Mouse (Mus musculus) midbrain, embryonic 13.5 days (tissue): ENCODE data around the gene Kdm1a. TPM values are rescaled to one million over a fixed set of nuclear protein-coding genes. Genes with fewer than 3 reads are reported as not detected.

Experiments used
- ATAC-seq: fragments of 200-750 bp; cut with Nextera tagmentation; 2 replicates; pipeline ENCODE4 v1.8.0; 2017; ENCODE audit warnings: mild to moderate bottlenecking, moderate TSS enrichment, moderate library complexity
- H3K27ac ChIP-seq: fragments of 300-500 bp; sonication (generic); 2 replicates; pipeline ENCODE4 v1.5.1; 2015; ENCODE audit warnings: inconsistent platforms, mild to moderate bottlenecking, moderate library complexity
- H3K27me3 ChIP-seq: fragments of 300-500 bp; sonication (generic); 2 replicates; pipeline ENCODE4 v1.6.1; 2015; ENCODE audit warnings: mild to moderate bottlenecking, inconsistent platforms
- H3K36me3 ChIP-seq: fragments of 300-500 bp; sonication (generic); 2 replicates; pipeline ENCODE4 v1.6.1; 2015; ENCODE audit warnings: mild to moderate bottlenecking, inconsistent platforms
- H3K4me1 ChIP-seq: fragments of 300-500 bp; sonication (generic); replicated peaks from 2 replicates; pipeline ENCODE4 v1.6.1; 2015; ENCODE audit warnings: inconsistent platforms
- H3K4me2 ChIP-seq: fragments of 300-500 bp; sonication (generic); replicated peaks from 2 replicates; pipeline ENCODE4 v1.6.1; 2015; ENCODE audit warnings: moderate library complexity, mild to moderate bottlenecking, inconsistent platforms
- H3K4me3 ChIP-seq: fragments of 300-500 bp; sonication (generic); replicated peaks from 2 replicates; pipeline ENCODE4 v1.5.1; 2015; ENCODE audit warnings: mild to moderate bottlenecking, inconsistent platforms
- H3K9ac ChIP-seq: fragments of 300-500 bp; sonication (generic); replicated peaks from 2 replicates; pipeline ENCODE4 v1.6.1; 2015; ENCODE audit warnings: mild to moderate bottlenecking, inconsistent platforms
- H3K9me3 ChIP-seq: fragments of 300-500 bp; sonication (generic); 2 replicates; pipeline ENCODE4 v1.6.1; 2016; ENCODE audit warnings: mild to moderate bottlenecking, inconsistent platforms
- WGBS: fragments of 180-500 bp; shearing (Covaris S2); methylation state at CpG from one replicate; pipeline ENCODE4 v1.1.7; 2015; 5-methylcytosine and 5-hydroxymethylcytosine counted together
- polyA plus RNA-seq: library from polyadenylated mRNA; unstranded; fragments of >200 nt; fragmentation: Nextera tagmentation; extraction: Ambion mirVana; gene quantifications from 2 replicates; pipeline ENCODE4 v1.2.1, GENCODE M21; 2015

Gene Kdm1a
- polyA plus RNA-seq, 1 experiment from 2014 or later, result 94.8 TPM

- peak overlapping the region; percentile 99 for H3K9ac ChIP-seq
- no peaks in the 10 kb centered on the region for H3K27me3 ChIP-seq
- ATAC-seq, result no peak
- H3K27ac ChIP-seq, result no peak overlapping the region
- WGBS, result 85% methylated on average over 2 of the region's 2 CpGs
- peak overlapping the region; percentile 77 for H3K4me2 ChIP-seq
- peaks cover 31% of the 10 kb centered on the region for H3K4me1 ChIP-seq
- H3K4me3 ChIP-seq, result peak overlapping the region; percentile 99
- H3K36me3 ChIP-seq, result no peaks in the 10 kb centered on the region
- H3K9me3 ChIP-seq, result no peaks in the 10 kb centered on the region
Observed at GRCm38 (mm10) chr4:136600536-136600935, 2.0 kb downstream of the Kdm1a start.

- Histone ChIP-seq H3K4me3 (0 out of 2 replicates have a peak overlapping the region, but pooled peaks have one; percentile 99), H3K4me1 (peaks cover 36% of the 10 kb centered on the region), H3K4me2 (peak overlapping the region; percentile 77), H3K27me3 (no peaks in the 10 kb centered on the region), H3K27ac (no peak overlapping the region), H3K9ac (no peak overlapping the region), H3K36me3 (no peaks in the 10 kb centered on the region), H3K9me3 (no peaks in the 10 kb centered on the region)
- over 99% methylated on average over 3 of the region's 3 CpGs for WGBS
- ATAC-seq, result no peak
Observed at GRCm38 (mm10) chr4:136599869-136600268, 2.7 kb downstream of the Kdm1a start.

- WGBS, result 92% methylated on average over 7 of the region's 7 CpGs
- no peak for ATAC-seq
- Histone ChIP-seq H3K9me3 (no peaks in the 10 kb centered on the region), H3K36me3 (no peaks in the 10 kb centered on the region), H3K4me2 (no peak overlapping the region), H3K4me1 (peaks cover 48% of the 10 kb centered on the region), H3K4me3 (no peak overlapping the region), H3K27me3 (no peaks in the 10 kb centered on the region), H3K27ac (no peak overlapping the region), H3K9ac (no peak overlapping the region)
Observed at GRCm38 (mm10) chr4:136598268-136598876, 4.2 kb downstream of the Kdm1a start.

- Histone ChIP-seq H3K36me3 (peaks cover 9% of the 10 kb centered on the region; the same call in 1 of the 2 replicates), H3K4me1 (peaks cover 49% of the 10 kb centered on the region), H3K9me3 (no peaks in the 10 kb centered on the region), H3K9ac (no peak overlapping the region), H3K4me3 (no peak overlapping the region), H3K27ac (no peak overlapping the region), H3K4me2 (no peak overlapping the region), H3K27me3 (no peaks in the 10 kb centered on the region)
- ATAC-seq, result no peak
- 91% methylated on average over 6 of the region's 6 CpGs for WGBS
Observed at GRCm38 (mm10) chr4:136595221-136595620, 7.3 kb downstream of the Kdm1a start.

- no peak overlapping the region for H3K4me2 ChIP-seq
- H3K27ac ChIP-seq, result no peak overlapping the region
- H3K4me1 ChIP-seq, result peaks cover 50% of the 10 kb centered on the region
- no peaks in the 10 kb centered on the region for H3K27me3 ChIP-seq
- ATAC-seq, result no peak
- WGBS, result 86% methylated on average over 2 of the region's 2 CpGs
- no peak overlapping the region for H3K9ac ChIP-seq
- no peaks in the 10 kb centered on the region for H3K9me3 ChIP-seq
- H3K4me3 ChIP-seq, result no peak overlapping the region
- H3K36me3 ChIP-seq, result peaks cover 15% of the 10 kb centered on the region; the same call in 1 of the 2 replicates
Observed at GRCm38 (mm10) chr4:136594006-136594405, 8.5 kb downstream of the Kdm1a start.

GRCm38 (mm10) chr4:136592111-136592510 lies 10.4 kb downstream of the Kdm1a start:
- no peak overlapping the region for H3K4me2 ChIP-seq
- ATAC-seq, result no peak
- no peak overlapping the region for H3K4me3 ChIP-seq
- H3K27me3 ChIP-seq, result no peaks in the 10 kb centered on the region
- H3K4me1 ChIP-seq, result peaks cover 47% of the 10 kb centered on the region
- H3K9me3 ChIP-seq, result no peaks in the 10 kb centered on the region
- H3K9ac ChIP-seq, result no peak overlapping the region
- WGBS, result 78% methylated on average over 4 of the region's 4 CpGs
- peaks cover 15% of the 10 kb centered on the region; the same call in 1 of the 2 replicates for H3K36me3 ChIP-seq
- no peak overlapping the region for H3K27ac ChIP-seq

GRCm38 (mm10) chr4:136588003-136588402 lies 14.5 kb downstream of the Kdm1a start:
- Histone ChIP-seq H3K9me3 (no peaks in the 10 kb centered on the region), H3K27me3 (no peaks in the 10 kb centered on the region), H3K4me1 (peaks cover 41% of the 10 kb centered on the region), H3K27ac (no peak overlapping the region), H3K4me3 (no peak overlapping the region), H3K9ac (no peak overlapping the region), H3K4me2 (no peak overlapping the region), H3K36me3 (peaks cover 15% of the 10 kb centered on the region; the same call in 1 of the 2 replicates)
- no peak for ATAC-seq
- WGBS, result 93% methylated on average over 4 of the region's 4 CpGs

- Histone ChIP-seq H3K36me3 (peaks cover 15% of the 10 kb centered on the region; the same call in 1 of the 2 replicates), H3K9me3 (no peaks in the 10 kb centered on the region), H3K4me2 (no peak overlapping the region), H3K9ac (no peak overlapping the region), H3K27me3 (no peaks in the 10 kb centered on the region), H3K27ac (no peak overlapping the region), H3K4me1 (peaks cover 41% of the 10 kb centered on the region), H3K4me3 (no peak overlapping the region)
- 0 out of 2 replicates have a peak, but pooled peaks have one; percentile 30 for ATAC-seq
- WGBS, result 87% methylated on average over 4 of the region's 4 CpGs
Observed at GRCm38 (mm10) chr4:136587221-136587827, 15.2 kb downstream of the Kdm1a start.

- Histone ChIP-seq H3K4me2 (no peak overlapping the region), H3K36me3 (no peaks in the 10 kb centered on the region), H3K27me3 (no peaks in the 10 kb centered on the region), H3K9ac (no peak overlapping the region), H3K27ac (peak overlapping the region; percentile 35; the same call in 1 of the 2 replicates), H3K9me3 (no peaks in the 10 kb centered on the region), H3K4me3 (no peak overlapping the region), H3K4me1 (peaks cover 29% of the 10 kb centered on the region)
- no peak for ATAC-seq
- WGBS, result 95% methylated on average over 3 of the region's 3 CpGs
Observed at GRCm38 (mm10) chr4:136581885-136582284, 20.6 kb downstream of the Kdm1a start.

- Histone ChIP-seq H3K4me1 (no peaks in the 10 kb centered on the region), H3K4me2 (no peak overlapping the region), H3K27me3 (no peaks in the 10 kb centered on the region), H3K4me3 (no peak overlapping the region), H3K9ac (no peak overlapping the region), H3K36me3 (peaks cover 65% of the 10 kb centered on the region), H3K9me3 (no peaks in the 10 kb centered on the region), H3K27ac (no peak overlapping the region)
- no peak for ATAC-seq
Observed at GRCm38 (mm10) chr4:136569998-136570397, 32.5 kb downstream of the Kdm1a start.

- ATAC-seq, result no peak
- Histone ChIP-seq H3K27ac (no peak overlapping the region), H3K4me3 (no peak overlapping the region), H3K9ac (no peak overlapping the region), H3K27me3 (no peaks in the 10 kb centered on the region), H3K4me1 (no peaks in the 10 kb centered on the region), H3K36me3 (peaks cover 77% of the 10 kb centered on the region), H3K9me3 (no peaks in the 10 kb centered on the region), H3K4me2 (no peak overlapping the region)
- 79% methylated on average over 3 of the region's 3 CpGs for WGBS
Observed at GRCm38 (mm10) chr4:136568629-136569028, 33.9 kb downstream of the Kdm1a start.

- Histone ChIP-seq H3K9ac (no peak overlapping the region), H3K4me2 (no peak overlapping the region), H3K36me3 (peaks cover 82% of the 10 kb centered on the region), H3K27me3 (no peaks in the 10 kb centered on the region), H3K9me3 (no peaks in the 10 kb centered on the region), H3K4me1 (no peaks in the 10 kb centered on the region), H3K27ac (no peak overlapping the region), H3K4me3 (no peak overlapping the region)
- WGBS, result 86% methylated on average over 6 of the region's 6 CpGs
- no peak for ATAC-seq
Observed at GRCm38 (mm10) chr4:136562755-136563154, 39.8 kb downstream of the Kdm1a start.
